Mouse (Mus musculus) midbrain, embryonic 13.5 days (tissue): ENCODE results near the gene Fads2. TPM values are rescaled to one million over a fixed set of nuclear protein-coding genes. Genes with fewer than 3 reads are reported as not detected.
A peak's percentile ranks its signal among the peaks of the same experiment; 100 is the strongest.

Source experiments
- ATAC-seq: fragments of 200-750 bp; cut with Nextera tagmentation; 2 replicates; pipeline ENCODE4 v1.8.0; 2017; ENCODE audit warnings: mild to moderate bottlenecking, moderate TSS enrichment, moderate library complexity
- H3K27ac ChIP-seq: fragments of 300-500 bp; sonication (generic); 2 replicates; pipeline ENCODE4 v1.5.1; 2015; ENCODE audit warnings: inconsistent platforms, mild to moderate bottlenecking, moderate library complexity
- H3K27me3 ChIP-seq: fragments of 300-500 bp; sonication (generic); 2 replicates; pipeline ENCODE4 v1.6.1; 2015; ENCODE audit warnings: mild to moderate bottlenecking, inconsistent platforms
- H3K36me3 ChIP-seq: fragments of 300-500 bp; sonication (generic); 2 replicates; pipeline ENCODE4 v1.6.1; 2015; ENCODE audit warnings: mild to moderate bottlenecking, inconsistent platforms
- H3K4me1 ChIP-seq: fragments of 300-500 bp; sonication (generic); replicated peaks from 2 replicates; pipeline ENCODE4 v1.6.1; 2015; ENCODE audit warnings: inconsistent platforms
- H3K4me2 ChIP-seq: fragments of 300-500 bp; sonication (generic); replicated peaks from 2 replicates; pipeline ENCODE4 v1.6.1; 2015; ENCODE audit warnings: moderate library complexity, mild to moderate bottlenecking, inconsistent platforms
- H3K4me3 ChIP-seq: fragments of 300-500 bp; sonication (generic); replicated peaks from 2 replicates; pipeline ENCODE4 v1.5.1; 2015; ENCODE audit warnings: mild to moderate bottlenecking, inconsistent platforms
- H3K9ac ChIP-seq: fragments of 300-500 bp; sonication (generic); replicated peaks from 2 replicates; pipeline ENCODE4 v1.6.1; 2015; ENCODE audit warnings: mild to moderate bottlenecking, inconsistent platforms
- H3K9me3 ChIP-seq: fragments of 300-500 bp; sonication (generic); 2 replicates; pipeline ENCODE4 v1.6.1; 2016; ENCODE audit warnings: mild to moderate bottlenecking, inconsistent platforms
- WGBS: fragments of 180-500 bp; shearing (Covaris S2); methylation state at CpG from one replicate; pipeline ENCODE4 v1.1.7; 2015; 5-methylcytosine and 5-hydroxymethylcytosine counted together
- polyA plus RNA-seq: library from polyadenylated mRNA; unstranded; fragments of >200 nt; fragmentation: Nextera tagmentation; extraction: Ambion mirVana; gene quantifications from 2 replicates; pipeline ENCODE4 v1.2.1, GENCODE M21; 2015

Fads2 gene
- polyA plus RNA-seq, 1 experiment from 2014 or later = 173 TPM

GRCm38 (mm10) chr19:10058352-10058825 lies 43.2 kb downstream of the Fads2 start:
- Histone ChIP-seq H3K4me1 (peaks cover 10% of the 10 kb centered on the region), H3K36me3 (peaks cover 25% of the 10 kb centered on the region), H3K27ac (no peak overlapping the region), H3K9ac (no peak overlapping the region), H3K27me3 (no peaks in the 10 kb centered on the region), H3K4me3 (no peak overlapping the region), H3K4me2 (no peak overlapping the region), H3K9me3 (no peaks in the 10 kb centered on the region)
- no peak for ATAC-seq
- WGBS = 89% methylated on average over 1 of the region's 1 CpGs

GRCm38 (mm10) chr19:10057486-10058351 lies 43.8 kb downstream of the Fads2 start:
- H3K27me3 ChIP-seq = no peaks in the 10 kb centered on the region
- H3K36me3 ChIP-seq = peaks cover 18% of the 10 kb centered on the region
- H3K9me3 ChIP-seq = no peaks in the 10 kb centered on the region
- H3K9ac ChIP-seq = no peak overlapping the region
- H3K4me3 ChIP-seq = no peak overlapping the region
- 0 out of 2 replicates have a peak, but pooled peaks have one; percentile 4 for ATAC-seq
- H3K4me1 ChIP-seq = peaks cover 10% of the 10 kb centered on the region
- WGBS = 78% methylated on average over 11 of the region's 11 CpGs
- no peak overlapping the region for H3K4me2 ChIP-seq
- no peak overlapping the region for H3K27ac ChIP-seq

DNA sequence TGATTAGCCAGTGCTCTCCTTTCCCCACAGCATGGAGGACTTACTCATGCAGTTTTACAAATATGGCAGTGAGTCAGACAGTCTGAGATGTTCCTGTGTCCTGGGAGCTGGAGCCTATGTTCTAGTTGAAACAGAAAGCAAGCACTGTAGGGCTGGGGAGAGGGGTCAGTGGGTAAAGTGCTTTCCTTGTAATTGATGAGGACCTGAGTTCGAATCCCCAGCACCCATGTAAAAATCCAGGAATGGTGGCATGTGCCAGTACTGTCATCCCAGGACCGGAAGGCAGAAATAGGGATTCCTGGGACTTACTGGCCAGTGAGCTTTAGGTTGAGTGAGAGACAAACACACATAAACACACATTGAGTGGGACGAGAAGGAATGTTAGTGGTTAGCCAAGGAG lies 44.9 kb downstream of the Fads2 start:
- Histone ChIP-seq H3K27ac (no peak overlapping the region), H3K27me3 (no peaks in the 10 kb centered on the region), H3K4me2 (no peak overlapping the region), H3K4me3 (no peak overlapping the region), H3K9ac (no peak overlapping the region), H3K9me3 (no peaks in the 10 kb centered on the region), H3K36me3 (peaks cover 8% of the 10 kb centered on the region), H3K4me1 (peaks cover 10% of the 10 kb centered on the region)
- WGBS = 94% methylated on average over 3 of the region's 3 CpGs
- no peak for ATAC-seq

DNA sequence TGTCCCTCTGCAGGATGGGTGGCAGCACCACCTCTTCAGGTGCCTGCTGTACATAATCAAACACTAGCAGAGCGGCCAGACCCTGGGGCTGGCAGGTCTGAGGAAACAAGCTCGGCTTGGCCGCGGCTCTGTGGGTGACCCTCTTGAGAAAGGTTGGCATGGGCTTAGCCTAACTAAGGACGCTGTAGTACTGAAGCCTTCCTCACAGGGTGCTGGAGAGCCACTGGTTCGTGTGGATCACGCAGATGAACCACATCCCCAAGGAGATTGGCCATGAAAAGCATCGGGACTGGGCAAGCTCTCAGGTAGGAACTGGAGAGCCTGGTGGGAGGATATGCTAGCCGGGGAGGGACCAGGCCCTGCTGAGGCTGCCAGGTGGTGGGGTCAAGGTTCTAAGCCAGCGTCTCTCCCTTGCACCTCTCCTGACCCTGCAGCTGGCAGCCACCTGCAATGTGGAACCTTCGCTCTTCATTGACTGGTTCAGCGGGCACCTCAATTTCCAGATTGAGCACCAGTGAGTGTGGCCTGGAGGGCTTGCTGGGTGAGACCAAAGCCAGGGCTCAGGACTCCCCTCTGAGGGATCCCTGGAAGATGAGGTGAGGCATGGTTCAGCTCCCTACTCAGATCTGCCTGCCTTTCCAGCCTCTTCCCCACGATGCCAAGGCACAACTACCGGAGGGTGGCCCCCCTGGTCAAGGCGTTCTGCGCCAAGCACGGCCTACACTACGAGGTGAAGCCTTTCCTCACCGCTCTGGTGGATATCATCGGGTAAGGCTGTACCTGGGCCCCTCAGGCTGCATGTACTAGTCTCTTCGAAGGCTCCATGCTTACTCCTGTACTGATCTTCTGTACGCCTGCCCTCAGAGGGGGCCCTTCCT lies 45.5 kb downstream of the Fads2 start:
- Histone ChIP-seq H3K27me3 (no peaks in the 10 kb centered on the region), H3K9me3 (no peaks in the 10 kb centered on the region), H3K9ac (no peak overlapping the region), H3K4me2 (no peak overlapping the region), H3K36me3 (0 out of 2 replicates have a peak, but pooled peaks cover 3% of the 10 kb centered on the region), H3K4me3 (no peak overlapping the region), H3K27ac (no peak overlapping the region), H3K4me1 (peaks cover 4% of the 10 kb centered on the region)
- WGBS = 86% methylated on average over 22 of the region's 22 CpGs
- no peak for ATAC-seq

DNA sequence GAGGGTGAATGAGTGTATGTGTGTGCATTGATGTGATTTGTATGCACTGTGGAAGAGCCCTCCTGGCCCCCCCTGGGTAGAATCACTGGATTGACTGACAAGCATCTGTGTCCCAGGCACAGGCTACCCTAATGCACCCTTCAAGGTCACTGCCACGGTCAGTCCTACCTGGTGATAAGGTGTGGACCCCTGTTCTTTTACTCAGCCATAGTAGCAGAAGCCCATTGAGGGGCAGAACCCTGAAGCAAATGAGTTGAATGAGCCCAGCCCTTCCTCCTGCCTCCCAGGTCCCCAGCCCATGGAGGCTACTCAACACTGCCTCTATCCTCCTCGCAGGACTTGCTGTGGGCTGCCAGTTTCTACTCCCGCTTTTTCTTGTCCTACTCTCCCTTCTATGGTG lies 46.3 kb downstream of the Fads2 start:
- no peaks in the 10 kb centered on the region for H3K4me1 ChIP-seq
- H3K36me3 ChIP-seq = 0 out of 2 replicates have a peak, but pooled peaks cover 3% of the 10 kb centered on the region
- no peak overlapping the region for H3K27ac ChIP-seq
- H3K9me3 ChIP-seq = no peaks in the 10 kb centered on the region
- H3K27me3 ChIP-seq = no peaks in the 10 kb centered on the region
- no peak overlapping the region for H3K4me2 ChIP-seq
- 93% methylated on average over 3 of the region's 3 CpGs for WGBS
- no peak overlapping the region for H3K9ac ChIP-seq
- ATAC-seq = no peak
- no peak overlapping the region for H3K4me3 ChIP-seq

DNA sequence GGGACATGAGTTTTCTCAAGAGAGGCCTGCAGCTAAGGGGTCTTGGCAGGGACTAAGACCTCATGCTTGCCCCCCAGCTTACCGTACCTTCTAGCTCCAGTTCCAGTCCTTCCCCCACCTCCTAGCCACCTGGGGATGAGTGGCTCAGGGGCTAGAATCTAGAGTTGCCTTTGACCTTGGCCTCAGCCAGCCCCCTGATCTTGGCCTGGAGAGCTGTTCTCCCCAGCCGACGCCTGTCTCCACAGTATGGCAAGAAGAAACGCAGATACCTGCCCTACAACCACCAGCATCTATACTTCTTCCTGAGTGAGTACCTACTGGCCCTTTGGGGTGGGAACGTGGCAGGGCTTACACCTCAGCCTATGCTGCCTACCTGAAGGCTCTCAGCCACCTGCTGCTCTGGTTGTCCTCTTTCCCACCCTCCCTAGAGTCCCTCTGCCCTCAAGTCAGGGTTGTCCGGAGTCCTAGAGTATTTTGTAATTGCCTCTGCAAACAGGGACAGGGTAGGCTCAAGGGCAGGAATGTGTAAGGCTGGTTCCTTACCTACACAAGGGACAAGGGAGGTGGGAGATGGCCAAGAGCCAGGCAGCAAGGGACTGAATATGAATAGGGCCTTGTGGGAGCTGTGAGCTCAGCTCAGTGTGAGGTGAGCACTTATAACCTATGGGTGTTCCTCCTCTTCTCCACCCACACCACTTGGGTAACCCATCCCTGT lies 47.0 kb downstream of the Fads2 start:
- Histone ChIP-seq H3K4me1 (no peaks in the 10 kb centered on the region), H3K27ac (no peak overlapping the region), H3K4me2 (no peak overlapping the region), H3K9ac (no peak overlapping the region), H3K36me3 (0 out of 2 replicates have a peak, but pooled peaks cover 3% of the 10 kb centered on the region), H3K27me3 (no peaks in the 10 kb centered on the region), H3K4me3 (no peak overlapping the region), H3K9me3 (no peaks in the 10 kb centered on the region)
- no peak for ATAC-seq
- 87% methylated on average over 6 of the region's 6 CpGs for WGBS

- no peak overlapping the region for H3K4me3 ChIP-seq
- no peak overlapping the region for H3K4me2 ChIP-seq
- no peak overlapping the region for H3K9ac ChIP-seq
- no peak for ATAC-seq
- H3K27ac ChIP-seq = no peak overlapping the region
- 0 out of 2 replicates have a peak, but pooled peaks cover 3% of the 10 kb centered on the region for H3K36me3 ChIP-seq
- WGBS = 92% methylated on average over 10 of the region's 10 CpGs
- H3K27me3 ChIP-seq = no peaks in the 10 kb centered on the region
- H3K9me3 ChIP-seq = no peaks in the 10 kb centered on the region
- H3K4me1 ChIP-seq = no peaks in the 10 kb centered on the region
Observed at GRCm38 (mm10) chr19:10053692-10054260, 47.8 kb downstream of the Fads2 start.

DNA sequence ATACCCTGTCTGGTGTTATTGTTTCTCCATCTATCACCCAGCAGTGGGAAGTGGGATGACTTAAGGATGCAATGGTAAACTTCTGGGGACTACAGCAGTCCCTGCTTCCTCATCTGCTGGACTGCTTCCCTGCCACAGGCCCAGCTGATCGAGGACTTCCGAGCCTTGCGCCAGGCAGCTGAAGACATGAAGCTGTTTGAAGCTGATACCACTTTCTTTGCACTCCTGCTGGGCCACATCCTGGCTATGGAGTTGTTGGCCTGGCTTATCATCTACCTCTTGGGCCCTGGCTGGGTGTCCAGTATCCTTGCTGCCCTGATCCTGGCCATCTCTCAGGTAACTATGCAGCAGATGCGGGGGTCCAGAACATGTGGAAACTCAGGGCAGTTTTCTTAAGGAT lies 48.8 kb downstream of the Fads2 start:
- Histone ChIP-seq H3K4me2 (no peak overlapping the region), H3K27me3 (no peaks in the 10 kb centered on the region)
- 94% methylated on average over 4 of the region's 4 CpGs for WGBS

DNA sequence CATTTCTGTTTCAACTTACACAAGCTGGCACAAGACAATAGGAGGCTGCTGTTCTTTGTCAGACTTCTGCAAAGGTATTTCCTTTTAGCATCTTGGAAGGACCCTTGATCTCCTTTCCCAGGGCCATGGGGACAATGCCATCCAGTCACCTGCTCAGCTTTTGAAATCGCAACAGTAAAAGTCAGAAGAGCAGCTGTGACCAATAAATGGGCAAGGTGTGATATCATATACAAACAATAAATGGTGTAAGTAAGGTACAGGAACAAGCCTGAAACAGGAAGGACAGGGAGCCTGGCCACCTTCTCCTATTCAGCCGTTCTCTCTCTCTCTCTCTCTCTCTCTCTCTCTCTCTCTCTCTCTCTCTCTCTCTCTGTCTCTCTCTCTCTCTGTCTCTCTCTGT lies 51.1 kb downstream of the Fads2 start:
- WGBS = 78% methylated on average over 2 of the region's 2 CpGs
- no peak overlapping the region for H3K9ac ChIP-seq
- no peak overlapping the region for H3K27ac ChIP-seq
- H3K4me1 ChIP-seq = no peaks in the 10 kb centered on the region
- ATAC-seq = no peak
- no peak overlapping the region for H3K4me3 ChIP-seq
- no peaks in the 10 kb centered on the region for H3K9me3 ChIP-seq
- H3K27me3 ChIP-seq = no peaks in the 10 kb centered on the region
- no peak overlapping the region for H3K4me2 ChIP-seq
- H3K36me3 ChIP-seq = 0 out of 2 replicates have a peak, but pooled peaks cover 3% of the 10 kb centered on the region

More for the DNA sequence above, 48.8 kb downstream of the Fads2 start:
- no peak overlapping the region for H3K27ac ChIP-seq
- H3K36me3 ChIP-seq = 0 out of 2 replicates have a peak, but pooled peaks cover 3% of the 10 kb centered on the region
- H3K9me3 ChIP-seq = no peaks in the 10 kb centered on the region
- ATAC-seq = no peak
- H3K4me3 ChIP-seq = no peak overlapping the region
- H3K9ac ChIP-seq = no peak overlapping the region
- H3K4me1 ChIP-seq = no peaks in the 10 kb centered on the region

DNA sequence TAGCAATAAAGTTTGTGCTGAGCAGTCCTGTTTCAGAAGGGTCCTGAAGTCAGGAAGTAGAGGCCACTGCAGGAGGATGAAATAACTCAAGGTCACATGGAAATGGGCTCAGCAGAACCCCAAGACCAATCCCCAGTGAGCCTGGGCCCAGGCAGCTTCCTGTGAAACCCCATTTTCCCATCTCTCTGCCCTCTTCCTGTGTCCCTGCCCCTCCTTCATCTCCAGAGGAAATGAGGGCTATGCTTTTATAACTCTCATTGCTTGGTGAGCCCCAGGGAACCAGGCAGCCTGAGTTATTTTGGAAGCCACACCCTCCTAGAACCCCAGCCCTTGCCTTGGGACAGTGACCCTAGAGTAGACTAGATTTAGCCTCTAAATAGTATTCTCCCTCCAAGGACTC lies 52.0 kb downstream of the Fads2 start:
- H3K4me1 ChIP-seq = no peaks in the 10 kb centered on the region
- H3K36me3 ChIP-seq = 0 out of 2 replicates have a peak, but pooled peaks cover 3% of the 10 kb centered on the region
- no peak for ATAC-seq
- no peak overlapping the region for H3K4me3 ChIP-seq
- no peaks in the 10 kb centered on the region for H3K9me3 ChIP-seq
- H3K9ac ChIP-seq = no peak overlapping the region
- H3K4me2 ChIP-seq = no peak overlapping the region
- H3K27me3 ChIP-seq = no peaks in the 10 kb centered on the region
- no peak overlapping the region for H3K27ac ChIP-seq

- Histone ChIP-seq H3K4me2 (no peak overlapping the region), H3K9ac (no peak overlapping the region), H3K4me3 (no peak overlapping the region), H3K9me3 (no peaks in the 10 kb centered on the region), H3K27ac (no peak overlapping the region), H3K4me1 (peaks cover 7% of the 10 kb centered on the region), H3K36me3 (no peaks in the 10 kb centered on the region), H3K27me3 (peaks cover 8% of the 10 kb centered on the region; the same call in 1 of the 2 replicates)
- WGBS = 68% methylated on average over 3 of the region's 3 CpGs
- ATAC-seq = no peak
Observed at GRCm38 (mm10) chr19:10046983-10047382, 54.6 kb downstream of the Fads2 start.
